Comparison of ENCODE assay signal across 14 mouse cellular contexts in the genomic region with DNA sequence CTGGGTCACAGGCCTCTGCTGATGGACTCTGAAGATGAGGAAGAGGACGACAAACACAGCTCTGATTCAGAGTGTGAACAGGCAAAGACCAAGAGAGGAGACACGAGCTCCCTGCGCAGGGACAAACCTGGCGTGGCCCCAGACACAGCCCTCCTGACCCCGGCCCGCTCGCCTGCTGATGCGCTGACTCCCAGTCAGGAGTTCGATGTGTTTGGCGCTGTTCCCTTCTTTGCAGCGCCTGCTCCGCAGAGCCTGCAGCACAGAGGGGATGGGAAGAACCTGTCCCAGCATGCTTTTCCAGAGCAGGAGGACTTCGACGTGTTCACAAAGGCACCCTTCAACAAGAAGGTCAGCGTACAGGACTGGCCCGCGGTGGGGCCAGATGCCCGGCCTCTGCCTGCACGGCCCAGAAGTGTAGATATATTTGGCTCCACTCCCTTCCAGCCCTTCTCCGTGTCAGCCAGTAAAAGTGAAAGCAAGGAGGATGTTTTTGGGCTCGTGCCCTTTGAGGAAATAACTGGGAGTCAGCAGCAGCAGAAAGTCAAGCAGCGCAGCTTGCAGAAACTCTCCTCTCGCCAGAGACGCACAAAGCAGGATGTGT. TPM values are rescaled to one million over a fixed set of nuclear protein-coding genes. Genes with fewer than 3 reads are reported as not detected.
DNase-seq lines count a peak whose midpoint lies in the region; ATAC-seq and TF ChIP-seq lines count a peak whose summit lies in the region.
"Had no signal": no experiment of that assay in that cellular context is flagged by ENCODE, and none has a peak within 500 bp of the region (broad histone marks: within the 10 kb centered on the region; RNA-seq: fewer than 3 reads in every experiment).

No protein-coding gene starts in this region.

- H3K36me3 ChIP-seq in kidney, embryonic 16.5 days (ENCODE audit: insufficient read depth, low read length) = peaks cover 16% of the 10 kb centered on the region

- ATAC-seq in kidney, embryonic 16.5 days (ENCODE audit: low FRiP score, low TSS enrichment) = no peak
- ATAC-seq: forebrain, embryonic 16.5 days had no signal

- no peaks in the 10 kb centered on the region for H3K27me3 ChIP-seq in kidney, embryonic 16.5 days (ENCODE audit: insufficient read depth, low read length)
- H3K27me3 ChIP-seq: CH12.LX had no signal

- intact Hi-C loops in heart, postnatal 36 days (cut with DNase I) = no loop called here

- H3K4me2 ChIP-seq in kidney, embryonic 16.5 days (replicated peaks; ENCODE audit: low read depth, low read length) = no peak overlapping the region

- no peak for TF ChIP-seq CTCF in layer of hippocampus, adult 2 months (conservative IDR thresholded peaks at IDR 0.05)

- H3K4me3 ChIP-seq in kidney, embryonic 16.5 days (ENCODE audit: low read length) = no peak overlapping the region
- H3K4me3 ChIP-seq in layer of hippocampus, adult 2 months = no peak overlapping the region
- H3K4me3 ChIP-seq: embryonic facial prominence, embryonic 10.5 days had no signal

- peaks cover 7% of the 10 kb centered on the region; the same call in 1 of the 2 replicates for H3K4me1 ChIP-seq in kidney, embryonic 16.5 days (ENCODE audit: insufficient read depth, low read length)
- H3K4me1 ChIP-seq: embryonic facial prominence, embryonic 10.5 days had no signal

- no peak overlapping the region for H3K27ac ChIP-seq in kidney, embryonic 16.5 days (ENCODE audit: low read length)
- H3K27ac ChIP-seq in layer of hippocampus, adult 2 months = no peak overlapping the region
- H3K27ac ChIP-seq: embryonic facial prominence, embryonic 10.5 days had no signal

- H3K9me3 ChIP-seq in kidney, embryonic 16.5 days (ENCODE audit: low read length) = no peaks in the 10 kb centered on the region
- H3K9me3 ChIP-seq: embryonic facial prominence, embryonic 10.5 days had no signal

- no peak overlapping the region for H3K9ac ChIP-seq in kidney, embryonic 16.5 days (replicated peaks; ENCODE audit: low read length)

- peak; percentile 35 for DNase-seq in kidney, postnatal 10 days
- DNase-seq in heart, adult 18-20 months = peak; percentile 61 to 73
- peak; percentile 27 to 55 for DNase-seq in heart, postnatal 36 days
- peak; percentile 27 to 52 for DNase-seq in lung, postnatal 4 days
- DNase-seq in T-cell, adult 2 months (ENCODE audit: low spot score) = no peak
- no peak for DNase-seq in layer of hippocampus, adult 2 months (ENCODE audit: low spot score in 2 of 2)
- DNase-seq in right cerebral cortex, postnatal 25 days = no peak
- DNase-seq: cerebellum, adult 11 months; right cerebral cortex, postnatal 4 days; thymus, adult 2 months had no signal

- WGBS in kidney, embryonic 16.5 days = 83% methylated on average over 24 of the region's 24 CpGs

RNA-seq across cellular contexts. Expression of a gene that starts 24.3 kb away (rescaled TPM):
- polyA plus RNA-seq in kidney, embryonic 16.5 days (2015; fragmentation: Nextera tagmentation; extraction: Ambion mirVana) = 3.8 and 5.7 TPM in 2 replicates
- total RNA-seq in heart, adult 18-20 months (2021) = 1 to 10 TPM; 3.0 to 3.5 TPM
- 1 to 10 TPM; 1.7 to 3.7 TPM for total RNA-seq in heart, postnatal 36 days (2021)
- total RNA-seq in layer of hippocampus, adult 2 months (2021) = 10 to 100 TPM; 29.8 to 31.8 TPM

Comparison
In these comparisons a context has a peak if more than half of its experiments do, and no peak if none do; other contexts are left out.
1. DNase-seq: peak in kidney, postnatal 10 days (single experiment), heart, adult 18-20 months (2 of 2), heart, postnatal 36 days (2 of 2) and lung, postnatal 4 days (2 of 2); none in T-cell, adult 2 months (single experiment), layer of hippocampus, adult 2 months (0 of 2) and right cerebral cortex, postnatal 25 days (single experiment).
2. RNA of a gene that starts 24.3 kb away (total RNA-seq): 29.8 to 31.8 TPM in layer of hippocampus, adult 2 months; 1.7 to 3.7 TPM in heart, postnatal 36 days and 3.0 to 3.5 TPM in heart, adult 18-20 months; every median in the first group is over 4 times any median in the second.